ENCODE assay signal across 25 mouse cellular contexts in the genomic region with DNA sequence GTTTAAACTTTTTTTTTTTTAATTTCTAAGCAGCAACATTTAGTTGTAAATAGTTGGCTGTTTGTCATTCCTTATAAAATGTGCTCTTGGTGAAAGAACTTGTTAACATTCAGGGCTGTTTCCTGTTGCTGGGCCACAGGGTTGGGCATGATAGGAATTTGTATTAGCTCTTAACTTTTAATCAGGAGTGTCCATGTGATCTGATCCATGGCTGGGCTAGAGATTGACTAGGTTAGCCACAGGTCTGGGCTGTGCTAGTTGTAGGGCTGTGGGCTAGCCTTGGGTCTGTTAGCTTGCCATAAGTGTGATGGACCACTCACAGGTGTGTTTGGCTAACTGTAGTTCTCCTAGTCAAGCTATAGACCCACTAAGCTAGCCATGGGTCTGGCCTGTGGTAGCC.
"Had no signal": no experiment of that assay in that cellular context is flagged by ENCODE, and none has a peak within 500 bp of the region (broad histone marks: within the 10 kb centered on the region; RNA-seq: fewer than 3 reads in every experiment).

No protein-coding gene starts in this region.

- H3K27ac ChIP-seq: gastrocnemius, adult 2 months; heart, adult 2 months; hindbrain, embryonic 15.5 days; intestine, embryonic 15.5 days; kidney, embryonic 15.5 days; limb, embryonic 10.5 days; limb, embryonic 12.5 days; liver, embryonic 13.5 days had no signal

- H3K9me3 ChIP-seq: hindbrain, embryonic 13.5 days; hindbrain, embryonic 15.5 days; intestine, embryonic 15.5 days; kidney, embryonic 15.5 days; limb, embryonic 10.5 days; limb, embryonic 12.5 days; liver, embryonic 13.5 days had no signal

- H3K36me3 ChIP-seq: hindbrain, embryonic 13.5 days; hindbrain, embryonic 15.5 days; intestine, embryonic 15.5 days; kidney, embryonic 15.5 days; limb, embryonic 10.5 days; limb, embryonic 12.5 days; liver, embryonic 13.5 days had no signal

- H3K4me1 ChIP-seq: intestine, embryonic 15.5 days; limb, embryonic 10.5 days; limb, embryonic 12.5 days; liver, embryonic 13.5 days had no signal

- DNase-seq: gastrocnemius, adult 2 months; gastrocnemius, postnatal 10 days; gastrocnemius, postnatal 25 days; heart, adult 2 months; heart, postnatal 10 days; heart, postnatal 4 days; kidney, adult 9 months; kidney, postnatal 10 days; kidney, postnatal 25 days; kidney, postnatal 4 days; layer of hippocampus, adult 9-11 months; liver; liver, embryonic 13.5 days had no signal

- ATAC-seq: forebrain, embryonic 16.5 days; inflammation-experienced regulatory T-cells, adult 6 months; intestine, embryonic 15.5 days; intestine, postnatal 0 days had no signal

- H3K4me2 ChIP-seq: heart, embryonic 11.5 days; hindbrain, embryonic 13.5 days; hindbrain, embryonic 15.5 days; intestine, embryonic 15.5 days; kidney, embryonic 15.5 days; limb, embryonic 12.5 days; liver, embryonic 11.5 days; liver, embryonic 13.5 days had no signal

- H3K27me3 ChIP-seq: hindbrain, embryonic 13.5 days; hindbrain, embryonic 15.5 days; intestine, embryonic 15.5 days; kidney, embryonic 15.5 days; limb, embryonic 12.5 days; liver, embryonic 13.5 days had no signal

- H3K9ac ChIP-seq: hindbrain, embryonic 13.5 days; hindbrain, embryonic 15.5 days; intestine, embryonic 15.5 days; kidney, embryonic 15.5 days; limb, embryonic 12.5 days; liver, embryonic 13.5 days had no signal

- H3K4me3 ChIP-seq: gastrocnemius, adult 2 months; heart, adult 2 months; hindbrain, embryonic 13.5 days; hindbrain, embryonic 15.5 days; intestine, embryonic 15.5 days; kidney, embryonic 15.5 days; left cerebral cortex, adult 2 months; limb, embryonic 10.5 days; limb, embryonic 12.5 days; liver, embryonic 13.5 days had no signal
